Mouse (Mus musculus): ENCODE results near the gene Uba6.
A peak's percentile ranks its signal among the peaks of the same experiment; 100 is the strongest.

The Uba6 gene

GRCm38 (mm10) chr5:86172449-86173161 lies at the start of gene Uba6:
TSS of gene Uba6 (minus strand) at chr5:86172803.
- peak; percentile 100 for DNase-seq (ENCODE audit: low spot score)

DNA sequence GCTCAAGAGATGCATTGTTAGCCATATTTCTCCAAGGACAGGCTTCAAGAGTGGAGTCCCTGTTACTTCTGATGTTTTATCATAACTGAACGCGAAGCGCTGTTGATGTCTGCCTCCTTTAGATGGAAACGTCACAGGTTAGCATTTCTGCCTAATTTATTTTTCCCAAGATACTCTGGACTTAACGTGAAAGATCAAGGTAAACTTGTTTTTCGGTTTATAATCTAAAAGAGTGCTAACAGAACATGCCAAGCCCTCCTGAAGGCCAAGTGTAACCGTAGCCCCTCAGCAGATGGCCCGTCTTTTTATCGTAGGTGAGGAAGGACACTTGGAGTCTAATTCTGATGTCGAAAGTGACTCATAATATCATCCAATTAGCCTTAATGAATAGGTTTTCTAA lies 25.2 kb upstream of the Uba6 start, which contains the start of gene Gnrhr:
TSS of gene Gnrhr (minus strand) at position 101 of the 400 bp plus-strand sequence.
- no peak for DNase-seq (ENCODE audit: low spot score)

- DNase-seq (ENCODE audit: low spot score): no peak
Observed at GRCm38 (mm10) chr5:86191356-86191755, 18.8 kb upstream of the Uba6 start.

DNA sequence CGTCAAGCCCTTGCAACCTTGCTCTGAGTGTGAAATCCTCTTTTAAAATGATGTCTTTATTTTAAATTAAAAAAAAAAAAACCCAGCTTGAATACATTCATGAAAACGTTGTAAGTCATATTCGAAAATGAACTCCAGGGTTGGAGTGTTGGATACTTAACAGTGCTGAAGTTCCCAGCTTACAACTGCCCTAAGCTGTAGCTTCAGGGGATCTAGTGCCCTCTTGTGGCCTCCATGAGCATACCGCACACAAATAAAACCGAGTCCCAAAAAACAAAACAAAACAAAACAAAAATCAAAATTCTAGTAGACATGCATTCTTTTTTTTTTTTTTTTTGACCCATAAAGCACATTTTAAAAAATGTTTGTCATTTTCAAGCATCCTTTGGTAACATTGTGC lies 18.2 kb upstream of the Uba6 start:
- DNase-seq (ENCODE audit: low spot score): peak; percentile 51

- DNase-seq (ENCODE audit: low spot score): no peak
Observed at GRCm38 (mm10) chr5:86190290-86190689, 17.7 kb upstream of the Uba6 start.

DNA sequence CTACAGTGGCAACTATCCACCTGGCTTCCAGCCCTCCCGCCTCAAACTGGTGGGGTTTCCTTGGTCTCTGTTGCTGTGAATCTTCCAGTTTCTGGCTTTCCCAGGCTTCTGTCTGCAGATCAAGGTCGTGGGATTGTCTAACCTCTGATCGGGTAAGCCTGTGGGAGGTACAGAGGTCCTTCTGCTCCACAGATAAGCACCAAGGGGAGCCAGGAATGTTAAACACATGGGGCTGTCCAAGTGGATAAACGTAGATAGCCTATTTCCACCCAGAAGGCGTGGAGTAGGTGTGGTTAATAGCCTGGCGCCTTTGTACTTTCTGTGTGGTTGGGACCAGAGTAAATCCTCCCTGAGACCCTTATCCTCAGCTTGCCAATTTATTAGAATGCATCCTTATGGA lies 14.8 kb upstream of the Uba6 start:
- DNase-seq (ENCODE audit: low spot score): no peak

DNA sequence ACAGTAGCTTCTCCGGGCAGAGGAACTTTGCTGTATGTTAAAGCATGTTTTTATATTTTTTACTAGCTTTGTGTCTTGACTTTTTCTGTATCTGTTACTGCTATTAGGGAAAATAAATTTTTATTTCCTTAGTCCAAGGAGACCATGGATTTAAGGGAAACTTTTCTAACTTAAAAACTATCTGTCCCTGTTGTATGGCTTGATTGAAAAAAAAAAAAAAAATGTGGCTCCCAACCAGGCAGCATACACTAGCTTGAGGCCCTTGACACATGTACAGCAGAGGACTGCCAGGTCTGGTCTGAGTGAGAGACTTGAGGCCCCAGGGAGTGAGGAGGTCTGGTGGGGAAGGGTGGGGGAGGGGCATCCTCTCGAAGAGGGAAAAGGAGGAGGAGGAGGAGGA lies 1.2 kb upstream of the Uba6 start:
- DNase-seq (ENCODE audit: low spot score): no peak

DNA sequence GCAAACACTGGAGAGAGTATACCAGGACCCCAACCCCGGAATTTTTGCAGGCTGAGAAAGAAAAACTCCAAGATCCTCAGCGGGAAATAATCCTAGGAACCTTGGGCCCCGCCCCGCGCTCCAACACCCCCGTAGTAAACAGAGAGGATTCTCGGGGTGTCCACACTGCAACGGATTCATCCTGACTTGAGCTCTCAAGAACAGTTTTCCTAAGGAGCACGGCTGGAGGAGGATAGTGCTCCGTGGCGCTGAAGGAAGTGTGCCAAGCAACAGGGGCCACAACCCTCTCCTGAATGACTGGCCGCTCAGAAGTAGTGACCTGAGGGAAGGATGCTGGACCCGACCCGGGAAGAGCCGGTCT lies 535 bp downstream of the Uba6 start:
- DNase-seq (ENCODE audit: low spot score): no peak

DNA sequence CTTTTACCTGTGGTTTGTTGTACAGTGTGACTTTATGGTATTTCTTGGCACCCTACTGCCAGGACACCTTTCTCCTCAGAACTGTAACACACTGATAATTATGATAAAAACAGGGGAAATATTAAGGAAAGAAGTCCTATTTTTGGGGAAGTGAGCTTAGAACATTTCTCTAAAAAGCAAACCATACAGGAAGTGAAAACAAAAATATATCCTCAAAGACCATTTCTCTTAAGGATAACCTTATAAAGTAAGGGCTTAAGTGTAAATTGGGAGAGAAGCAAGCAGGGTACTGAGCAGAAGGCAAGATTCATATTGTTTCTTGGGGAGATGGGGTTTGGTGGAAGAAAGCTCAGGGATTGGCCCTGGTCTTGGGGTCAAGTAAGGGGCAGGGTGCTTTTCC lies 42.8 kb downstream of the Uba6 start:
- DNase-seq (ENCODE audit: low spot score): no peak

DNA sequence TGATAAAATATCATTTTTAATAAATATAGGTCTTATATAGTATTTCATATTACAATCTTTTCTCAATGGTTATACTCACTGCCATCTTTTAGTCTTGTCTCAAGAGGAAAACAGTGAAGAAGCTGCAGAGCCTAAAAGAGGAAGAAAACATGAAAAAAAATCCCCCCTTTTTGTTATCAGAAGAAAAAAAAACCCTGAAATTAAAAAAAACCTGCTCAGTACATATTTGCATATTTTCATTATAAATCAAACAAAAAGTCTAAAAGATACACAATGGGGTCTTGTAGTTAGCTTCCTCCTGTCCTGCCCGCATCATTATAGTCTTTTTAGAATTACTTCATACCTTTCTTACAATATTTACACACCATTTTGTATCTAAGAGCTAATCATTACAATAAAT lies 43.9 kb downstream of the Uba6 start:
- no peak for DNase-seq (ENCODE audit: low spot score)

GRCm38 (mm10) chr5:86118457-86119094 lies 54.0 kb downstream of the Uba6 start:
- DNase-seq (ENCODE audit: low spot score): no peak

DNA sequence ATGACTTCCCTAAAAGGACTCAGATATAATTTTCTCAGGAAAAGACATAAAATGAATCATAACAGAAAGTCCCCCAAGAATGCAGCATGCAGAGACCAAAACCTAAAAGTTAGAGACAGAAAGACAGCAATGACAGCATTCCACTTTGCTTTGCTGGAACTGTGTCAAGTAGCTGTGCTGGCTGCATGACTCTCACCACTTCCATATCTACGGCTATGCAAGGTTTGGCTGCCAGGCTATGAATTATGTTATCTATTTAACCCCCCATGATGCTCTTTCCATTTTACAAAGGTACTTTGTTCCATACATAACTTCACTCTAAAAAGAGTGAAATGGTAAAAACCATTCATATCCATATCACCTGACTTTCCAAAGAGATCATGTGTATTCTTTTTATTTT lies 58.6 kb downstream of the Uba6 start:
- DNase-seq (ENCODE audit: low spot score): no peak

GRCm38 (mm10) chr5:86113037-86113436 lies 59.6 kb downstream of the Uba6 start:
- no peak for DNase-seq (ENCODE audit: low spot score)

DNA sequence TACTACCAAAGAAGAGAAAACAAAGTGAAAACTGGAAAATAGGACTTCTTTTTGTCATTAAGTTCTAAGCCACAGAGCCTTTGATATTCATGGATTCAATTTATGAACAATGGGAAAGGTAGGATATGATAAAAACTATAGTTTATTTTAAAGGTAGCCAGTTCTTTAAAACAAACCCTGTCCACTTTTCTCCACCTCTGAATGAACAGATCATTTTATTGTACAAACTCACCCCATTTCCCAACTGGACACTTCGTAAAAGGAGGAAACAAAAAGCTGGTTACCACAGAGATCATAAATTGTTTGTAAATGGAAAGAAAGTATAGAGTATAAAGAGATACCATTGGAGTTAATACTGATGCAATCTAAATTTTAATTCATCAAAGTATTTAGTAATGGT lies 61.5 kb downstream of the Uba6 start:
- DNase-seq (ENCODE audit: low spot score): no peak

- no peak for DNase-seq (ENCODE audit: low spot score)
Observed at GRCm38 (mm10) chr5:86106610-86107009, 66.0 kb downstream of the Uba6 start.

DNA sequence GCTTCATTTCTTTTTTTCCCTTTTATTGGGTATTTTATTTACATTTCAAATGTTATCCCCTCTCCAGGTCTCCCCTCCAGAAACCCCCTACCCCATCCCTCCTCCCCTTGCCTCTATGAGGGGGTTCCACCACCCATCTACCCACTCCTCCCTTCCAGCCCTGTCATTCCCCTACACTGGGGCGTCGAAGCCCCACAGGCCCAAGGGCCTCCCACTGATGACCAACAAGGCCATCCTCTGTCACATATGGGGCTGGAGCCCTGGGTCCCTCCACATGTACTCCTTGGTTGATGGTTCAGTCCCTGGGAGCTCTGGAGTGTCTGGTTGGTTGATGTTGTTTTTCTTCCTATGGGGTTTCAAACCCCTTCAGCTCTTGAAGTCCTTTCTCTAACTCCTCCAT lies 70.4 kb downstream of the Uba6 start:
- DNase-seq (ENCODE audit: low spot score): no peak

GRCm38 (mm10) chr5:86100621-86101020 lies 72.0 kb downstream of the Uba6 start:
- DNase-seq (ENCODE audit: low spot score): no peak

DNA sequence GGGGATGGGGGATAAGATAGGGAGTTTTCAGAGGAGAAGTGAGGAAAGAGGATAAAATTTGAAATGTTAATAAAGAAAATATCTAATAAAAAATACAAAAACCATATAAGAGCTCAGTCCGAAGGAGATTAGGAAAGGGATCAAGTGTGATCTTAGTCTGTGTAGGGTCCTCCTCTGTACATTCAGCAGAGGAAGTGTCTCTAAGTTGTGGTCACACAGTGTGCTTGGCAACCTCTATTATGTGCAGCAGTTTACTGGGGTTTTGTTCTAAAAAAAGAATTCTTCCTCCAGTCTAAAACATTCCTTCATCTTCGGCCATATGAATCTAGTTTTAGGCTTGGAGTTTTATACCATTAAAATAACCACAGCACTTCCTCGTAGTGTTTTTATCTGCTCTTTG lies 73.6 kb downstream of the Uba6 start:
- DNase-seq (ENCODE audit: low spot score): no peak

DNA sequence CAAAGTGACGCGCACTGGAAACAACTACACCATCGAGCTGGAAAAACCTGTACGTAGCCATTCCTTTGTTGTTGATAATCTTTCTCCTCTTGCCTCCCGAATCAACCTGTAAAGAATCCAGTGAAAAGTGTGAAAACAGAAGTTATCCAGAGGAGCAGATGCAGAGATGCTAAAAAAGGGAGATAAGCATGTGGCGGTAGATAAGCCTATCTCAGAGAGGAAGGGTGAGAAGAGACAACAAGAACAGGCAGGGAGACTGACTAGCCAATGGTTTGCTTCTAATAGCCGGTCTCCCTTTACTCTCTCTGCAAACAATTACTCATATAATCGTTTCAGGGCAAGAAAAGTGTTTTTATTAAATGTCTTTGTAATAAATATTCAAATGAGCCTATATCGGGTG lies 77.8 kb downstream of the Uba6 start:
- DNase-seq (ENCODE audit: low spot score): no peak

GRCm38 (mm10) chr5:86086751-86087150 lies 85.9 kb downstream of the Uba6 start:
- no peak for DNase-seq (ENCODE audit: low spot score)

- DNase-seq (ENCODE audit: low spot score): no peak
Observed at GRCm38 (mm10) chr5:86084979-86085378, 87.6 kb downstream of the Uba6 start.

DNA sequence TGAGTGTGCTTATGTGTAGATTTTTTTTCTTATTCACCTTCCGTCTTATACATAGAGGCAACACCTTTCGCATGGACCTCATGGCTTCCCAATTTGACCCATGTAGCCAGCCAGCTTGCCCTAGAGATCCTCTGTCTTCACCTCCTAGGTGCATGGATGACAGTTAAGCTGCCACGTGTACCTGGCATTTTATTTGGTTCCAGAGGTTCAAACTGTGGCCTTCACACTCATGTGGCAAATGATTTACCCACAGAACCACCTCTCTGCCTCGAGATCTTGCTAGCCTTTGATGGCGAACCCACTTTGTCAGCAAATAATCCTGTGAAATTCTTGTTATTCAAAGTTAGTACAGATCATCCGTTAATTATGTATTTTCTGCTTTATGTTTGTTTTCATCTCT lies 88.6 kb downstream of the Uba6 start:
- DNase-seq (ENCODE audit: low spot score): no peak

GRCm38 (mm10) chr5:86078720-86079334 lies 93.8 kb downstream of the Uba6 start:
- no peak for DNase-seq (ENCODE audit: low spot score)
